Mouse (Mus musculus) brain, adult 2 months (tissue): Measurements from ENCODE around the gene Pum3.
A peak's percentile ranks its signal among the peaks of the same experiment; 100 is the strongest.
"Not testable (repeated sequence)": the region's sequence is repeated elsewhere in the genome, so short reads cannot be mapped to it uniquely, and the experiment has no call there.

Source experiments
- DNase-seq: peaks from one replicate; pipeline ENCODE4 v3.0.0; 2011; ENCODE audit warnings: low read depth, low spot score

The Pum3 gene

GRCm38 (mm10) chr19:27394341-27394990 lies 35.2 kb downstream of the Pum3 start:
- DNase-seq = no peak

GRCm38 (mm10) chr19:27392431-27392830 lies 37.2 kb downstream of the Pum3 start:
- no peak for DNase-seq

GRCm38 (mm10) chr19:27391344-27391743 lies 38.3 kb downstream of the Pum3 start:
- DNase-seq = peak; percentile 48

- not testable (repeated sequence) for DNase-seq
Measured at GRCm38 (mm10) chr19:27389566-27389965, 40.1 kb downstream of the Pum3 start.

- peak; percentile 36 for DNase-seq
Measured at GRCm38 (mm10) chr19:27385304-27385703, 44.3 kb downstream of the Pum3 start.

- DNase-seq = no peak
Measured at GRCm38 (mm10) chr19:27383266-27383665, 46.4 kb downstream of the Pum3 start.

- DNase-seq = peak; percentile 29
Measured at GRCm38 (mm10) chr19:27382131-27382530, 47.5 kb downstream of the Pum3 start.

GRCm38 (mm10) chr19:27379712-27380401 lies 49.8 kb downstream of the Pum3 start:
- DNase-seq = no peak

- DNase-seq = no peak
Measured at GRCm38 (mm10) chr19:27370784-27371183, 58.8 kb downstream of the Pum3 start.

- DNase-seq = no peak
Measured at GRCm38 (mm10) chr19:27370174-27370573, 59.5 kb downstream of the Pum3 start.

- DNase-seq = no peak
Measured at GRCm38 (mm10) chr19:27369461-27370135, 60.0 kb downstream of the Pum3 start.

GRCm38 (mm10) chr19:27366113-27366746 lies 63.4 kb downstream of the Pum3 start:
- no peak for DNase-seq

- DNase-seq = no peak
Measured at GRCm38 (mm10) chr19:27364521-27364931, 65.1 kb downstream of the Pum3 start.

- DNase-seq = no peak
Measured at GRCm38 (mm10) chr19:27363891-27364290, 65.7 kb downstream of the Pum3 start.

GRCm38 (mm10) chr19:27360381-27360780 lies 69.2 kb downstream of the Pum3 start:
- no peak for DNase-seq

GRCm38 (mm10) chr19:27351700-27352099 lies 77.9 kb downstream of the Pum3 start:
- DNase-seq = peak; percentile 83

GRCm38 (mm10) chr19:27346501-27346900 lies 83.1 kb downstream of the Pum3 start:
- DNase-seq = no peak
